Mouse (Mus musculus) induced T-regulatory cell, adult 2 months (primary cell): Measurements from ENCODE around the gene Fam111a.

Source experiments
- DNase-seq: peaks from one replicate; pipeline ENCODE4 v3.0.0-alpha.2; 2012; ENCODE audit warnings: low read depth

The Fam111a gene

DNA sequence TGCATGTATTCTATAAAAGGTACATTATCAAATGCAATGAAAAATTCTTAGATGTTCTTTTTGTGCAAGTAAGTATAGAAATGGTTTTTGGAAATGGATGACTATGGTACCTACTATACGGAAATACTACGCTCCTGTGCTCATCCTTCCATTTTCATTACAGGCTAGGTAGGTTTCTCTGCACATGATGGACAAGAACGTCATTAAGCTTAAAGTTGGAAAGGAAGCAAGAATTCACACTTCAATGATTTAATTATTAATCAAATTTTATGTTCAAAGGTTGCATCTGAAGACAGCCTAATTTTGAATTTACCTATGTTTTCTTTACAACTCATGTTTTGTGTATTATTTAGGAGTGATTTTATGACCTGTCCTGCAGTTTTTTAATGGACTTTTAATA, 88.7 kb downstream of the Fam111a start:
- no peak for DNase-seq

DNA sequence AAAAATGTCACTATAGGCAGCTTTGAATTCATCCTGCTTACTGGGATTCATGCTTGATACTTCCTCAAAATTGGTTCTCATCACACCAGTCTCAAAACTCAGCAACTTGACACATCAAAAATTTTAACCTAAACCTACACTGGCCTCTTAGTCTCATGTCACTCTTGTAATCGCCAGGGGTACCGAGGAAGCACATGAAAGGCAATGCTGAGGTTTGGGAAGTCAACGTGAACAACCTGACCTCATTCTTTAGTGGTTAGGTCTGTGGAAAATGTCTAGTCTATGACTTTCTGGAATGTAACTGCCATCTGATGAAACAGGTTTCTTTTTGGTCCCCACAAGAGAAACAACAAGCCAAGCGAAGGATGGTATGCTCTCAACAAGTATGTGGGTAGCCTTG, 89.4 kb downstream of the Fam111a start:
- DNase-seq: no peak

DNA sequence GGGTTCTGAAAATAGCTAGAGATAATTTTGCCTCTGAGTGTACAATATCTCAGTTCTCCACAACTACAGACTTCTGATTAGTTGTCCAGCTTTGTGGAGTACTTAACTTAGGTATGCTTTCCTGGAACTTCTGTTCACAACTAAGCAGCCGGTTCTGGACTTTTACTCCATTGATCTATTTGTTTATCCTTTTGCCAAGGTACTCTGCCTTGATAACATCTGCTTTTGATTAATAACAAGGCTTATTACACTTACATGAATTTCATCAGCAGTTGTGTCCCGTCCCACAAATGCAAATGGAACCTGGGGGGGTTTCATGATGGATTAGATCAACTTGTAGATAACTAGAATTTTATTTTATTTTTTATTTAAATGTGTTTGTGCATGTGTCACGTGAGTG, 91.3 kb downstream of the Fam111a start:
- DNase-seq: no peak

- no peak for DNase-seq
Measured at GRCm38 (mm10) chr19:12638049-12638448, 92.5 kb downstream of the Fam111a start.
